Mouse (Mus musculus) ES-Bruce4 (cell line): ENCODE results near the gene Ttll6.

Experiments used
- CTCF ChIP-seq: IDR thresholded peaks from one replicate; pipeline ENCODE4 v1.8.1; 2011; ENCODE audit warnings: low read depth, low read length
- POLR2A ChIP-seq: IDR thresholded peaks from one replicate; pipeline ENCODE4 v1.8.1; 2011; ENCODE audit warnings: low read length; ENCODE audit not compliant: insufficient read depth

- TF ChIP-seq POLR2A (no peak), CTCF (no peak)
Observed at GRCm38 (mm10) chr11:96115416-96115815, 18.2 kb upstream of the Ttll6 start.
